Mouse (Mus musculus): ENCODE measurements at regions not wholly inside any gene's neighbourhood (a gene's known extent, or its start where the extent isn't known, plus 50 kb on each side); places are given as distances from the start of the nearest gene placed in this dataset.

- TF ChIP-seq CTCF (IDR thresholded peaks at IDR 0.05; ENCODE audit: low read depth) (no peak), EP300 (optimal IDR thresholded peaks at IDR 0.05) (no peak)
These were observed 823.4 kb upstream of the Sel1l start for GRCm38 (mm10) chr12:92672396-92672795.
